Mouse (Mus musculus) liver, adult 10 weeks (tissue): ENCODE results near the gene Stat5b. TPM values are rescaled to one million over a fixed set of nuclear protein-coding genes. Genes with fewer than 3 reads are reported as not detected.

Experiments used
- polyA plus RNA-seq: library from polyadenylated mRNA; stranded (reverse); fragments of 350-450 nt; fragmentation: Illumina TruSeq; extraction: RNeasy Lipid Tissue Mini Kit (QIAGEN cat#74804); gene quantifications from one replicate; pipeline ENCODE4 v1.2.3, GENCODE M21; 2014; ENCODE audit warnings: low read depth, low replicate concordance

Stat5b gene
- 12.6 TPM for polyA plus RNA-seq

DNA sequence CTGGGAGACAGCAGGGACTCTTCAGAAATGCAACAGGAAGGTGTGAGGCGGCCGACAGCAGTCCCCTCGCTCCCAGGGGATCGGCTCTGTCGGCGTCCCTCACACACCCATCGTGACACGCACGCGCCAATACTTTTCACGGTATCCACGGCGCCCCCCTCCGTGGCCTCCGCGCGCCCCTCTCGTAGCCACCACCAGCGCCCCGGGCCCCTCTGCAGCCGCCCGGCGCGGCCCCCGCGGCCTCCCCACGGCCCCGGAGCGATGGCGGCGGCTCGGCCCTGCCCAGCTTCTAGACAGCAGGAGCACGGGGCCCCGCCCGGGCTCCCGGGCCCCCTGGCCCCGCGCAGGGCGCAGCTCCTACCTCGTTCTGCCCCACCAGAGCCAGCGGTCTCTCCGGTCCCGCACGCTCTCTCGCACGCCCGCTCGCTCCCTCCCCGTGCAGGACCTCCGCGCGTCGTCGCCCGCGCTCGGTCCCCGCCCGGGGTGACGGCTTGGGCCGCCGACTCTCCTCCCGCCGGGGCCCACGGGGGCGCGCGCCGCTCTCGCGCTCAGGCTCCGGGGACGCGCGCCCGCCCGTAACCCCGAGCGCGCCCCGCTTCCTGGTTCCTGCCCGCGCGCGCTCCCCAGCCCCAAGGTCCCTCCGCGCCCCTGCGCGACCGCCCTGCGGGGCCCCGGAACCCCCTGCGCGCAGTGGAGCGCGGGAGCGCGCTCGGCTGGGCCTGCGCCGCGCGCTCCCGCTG is at the start of gene Stat5b:
Gene Stat5b, minus strand, starts transcription at position 687 of the 740 bp plus-strand sequence.

DNA sequence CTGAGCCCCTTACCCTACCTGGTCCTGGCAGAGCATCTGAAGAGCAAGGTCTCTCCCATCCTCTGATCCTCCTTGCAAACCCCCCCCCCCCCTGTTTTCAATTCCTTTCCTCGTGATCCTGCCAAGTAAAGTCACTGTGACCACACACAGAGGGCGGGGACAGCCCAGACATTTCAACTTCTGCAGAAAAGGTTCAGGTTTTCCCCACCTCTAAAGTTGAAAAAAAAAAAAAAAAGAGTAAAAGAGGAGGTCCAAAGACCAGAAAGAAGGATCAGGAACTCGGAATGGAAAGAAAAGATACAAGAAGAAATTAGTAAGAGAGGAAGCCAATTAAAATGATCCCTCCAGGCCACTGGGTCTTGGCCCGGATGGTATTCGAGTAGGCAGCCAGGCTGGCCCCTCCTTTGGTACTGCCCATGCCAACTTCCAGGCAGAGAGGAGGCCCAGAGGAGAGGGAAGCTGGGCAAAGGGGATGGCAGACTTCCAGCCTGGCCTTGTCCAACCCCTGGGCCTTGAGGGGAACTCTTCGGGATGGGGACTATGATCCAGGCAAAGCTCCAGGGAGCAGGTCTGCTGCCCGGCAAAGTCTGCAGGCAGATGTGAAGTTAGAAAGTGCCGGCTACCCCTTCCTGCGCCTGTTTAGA is 8.5 kb upstream of the Stat5b start, which contains the start of gene Stat5a:
Gene Stat5a, plus strand, starts transcription at position 417 of the 644 bp plus-strand sequence.

DNA sequence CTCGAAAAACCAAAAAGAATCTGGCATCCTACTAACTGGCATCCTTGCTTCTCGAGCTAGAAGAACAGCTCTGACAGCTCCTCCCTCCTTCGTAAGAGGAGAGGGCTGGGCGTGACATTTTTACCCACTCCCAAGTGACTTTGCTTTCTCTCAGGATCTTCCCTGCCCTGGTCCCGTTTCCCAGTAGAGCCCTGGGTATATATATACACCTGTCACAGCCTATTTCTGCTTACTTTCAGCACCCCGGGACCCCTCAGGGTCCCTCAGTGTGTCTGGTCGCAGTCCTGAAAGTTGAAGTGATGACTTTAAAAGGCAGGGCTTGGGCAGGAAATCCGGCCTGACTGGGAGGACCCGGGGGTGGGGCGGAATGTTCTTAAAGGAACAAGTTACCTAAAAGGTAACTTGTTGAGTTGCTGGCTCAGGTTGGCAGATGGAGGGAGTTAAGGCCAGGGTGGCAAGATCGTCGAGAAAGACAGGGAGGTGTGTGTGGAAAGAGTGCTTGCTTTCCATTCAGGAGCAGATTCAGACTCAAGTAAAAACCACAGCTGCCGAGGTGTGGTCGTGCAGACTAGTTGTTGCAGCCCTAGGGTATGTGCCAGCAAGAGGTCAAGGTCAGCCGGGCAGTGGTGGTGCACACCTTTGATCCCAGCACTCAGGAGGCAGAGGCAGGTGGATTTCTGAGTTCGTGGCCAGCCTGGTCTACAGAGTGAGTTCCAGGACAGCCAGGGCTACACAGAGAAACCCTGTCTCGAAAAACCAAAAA is 79.7 kb downstream of the Stat5b start, which contains the start of gene Ghdc:
Gene Ghdc, minus strand, starts transcription at position 312 of the 763 bp plus-strand sequence.

DNA sequence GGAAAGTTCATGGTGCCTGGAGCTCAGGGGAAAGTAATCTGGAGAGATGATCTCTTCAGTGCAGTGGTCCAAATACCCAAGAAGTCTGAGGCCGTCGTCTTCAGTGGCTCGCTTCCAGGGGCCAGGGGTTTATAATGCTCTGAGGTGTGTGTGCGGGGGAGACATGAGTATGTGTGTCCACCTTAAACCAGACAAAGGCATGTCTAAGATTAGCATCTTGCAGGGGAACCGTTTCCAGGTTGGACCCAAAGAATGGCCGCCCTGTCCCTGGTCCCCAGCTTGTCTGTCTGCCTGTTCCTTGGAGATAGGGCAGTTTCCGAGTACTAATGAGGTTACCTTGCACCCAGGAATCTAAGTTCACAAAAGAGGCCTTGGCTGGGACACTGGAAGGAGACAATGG is 87.7 kb downstream of the Stat5b start, which contains the start of gene Hcrt:
Gene Hcrt, minus strand, starts transcription at position 101 of the 400 bp plus-strand sequence.

DNA sequence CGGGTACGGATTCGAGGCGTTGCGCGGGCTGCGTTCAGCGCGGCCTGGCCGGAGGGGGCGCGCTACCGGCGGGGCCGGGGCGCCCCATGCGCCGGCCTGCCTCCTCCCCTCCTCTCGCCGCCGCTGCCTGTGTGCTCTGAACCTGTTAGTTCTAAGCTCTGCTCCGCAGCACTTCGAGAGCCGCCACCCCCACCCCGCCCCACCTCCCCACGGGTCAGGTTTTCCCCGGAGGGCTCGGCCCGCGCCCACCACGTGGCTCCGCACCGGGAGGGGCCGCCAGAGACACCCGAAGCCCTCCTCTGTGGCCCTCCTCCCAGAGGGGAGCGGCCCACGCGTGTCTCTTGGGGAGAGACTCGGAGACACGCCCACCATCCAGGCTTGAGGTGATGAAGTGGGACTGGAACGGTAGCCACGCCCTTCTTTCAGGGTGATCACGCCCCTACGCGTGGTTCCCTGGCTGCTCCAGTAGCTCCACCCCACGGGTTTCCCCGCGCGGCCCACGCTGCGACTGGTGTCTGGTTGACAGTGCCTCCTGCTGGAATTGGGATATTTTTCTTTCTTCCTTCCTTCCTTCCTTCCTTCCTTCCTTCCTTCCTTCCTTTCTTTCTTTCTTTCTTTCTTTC is 90.8 kb downstream of the Stat5b start, which contains the start of gene Kcnh4:
Gene Kcnh4, minus strand, starts transcription at position 332 of the 623 bp plus-strand sequence.

DNA sequence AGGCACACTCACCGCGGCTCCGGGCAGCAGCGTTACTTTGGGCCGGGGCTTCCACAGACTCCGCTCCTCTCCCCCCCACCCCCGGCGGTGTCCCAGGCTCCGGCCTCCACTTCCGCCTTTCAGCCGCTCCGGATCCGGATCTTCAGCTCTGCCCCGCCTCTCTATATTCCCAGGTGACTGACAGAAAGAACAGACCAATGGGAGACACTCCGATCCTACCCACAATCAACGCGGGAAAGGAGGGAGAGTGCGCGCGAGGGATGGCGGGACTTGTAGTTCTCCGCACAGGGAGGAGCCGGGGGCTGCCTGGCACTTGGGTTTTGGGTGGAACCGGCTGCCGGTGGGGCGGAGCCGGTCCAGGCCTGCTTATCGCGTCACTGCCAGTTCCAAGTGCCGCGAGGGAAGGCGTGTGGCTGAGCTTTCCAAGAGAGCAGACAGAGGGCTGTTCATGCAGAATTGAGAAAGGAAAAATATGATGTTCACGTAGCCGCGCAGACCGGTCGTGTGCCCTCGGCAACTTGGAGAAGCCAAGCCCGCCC is 112.4 kb downstream of the Stat5b start, which contains the start of gene Rab5c:
Gene Rab5c, minus strand, starts transcription at position 150 of the 539 bp plus-strand sequence.

Other genes starting within 250 kb of the Stat5b start
- gene Nkiras2, start 231.5 kb downstream of the Stat5b start, polyA plus RNA-seq = 2.1 TPM
- 75.5 TPM for gene Dnajc7, start 230.6 kb downstream of the Stat5b start, polyA plus RNA-seq
- gene Zfp385c, start 158.3 kb downstream of the Stat5b start, polyA plus RNA-seq = not detected
- 4.0 TPM for gene Dhx58, start 146.5 kb downstream of the Stat5b start, polyA plus RNA-seq
- 1.1 TPM for gene Kat2a, start 138.3 kb downstream of the Stat5b start, polyA plus RNA-seq
- not detected for gene Hspb9, start 136.9 kb downstream of the Stat5b start, polyA plus RNA-seq
- gene Rab5c, start 112.5 kb downstream of the Stat5b start, polyA plus RNA-seq = 26.6 TPM
- not detected for gene Kcnh4, start 90.8 kb downstream of the Stat5b start, polyA plus RNA-seq
- not detected for gene Hcrt, start 87.8 kb downstream of the Stat5b start, polyA plus RNA-seq
- 2.0 TPM for gene Ghdc, start 79.8 kb downstream of the Stat5b start, polyA plus RNA-seq
- gene Stat5a, start 8.6 kb upstream of the Stat5b start, polyA plus RNA-seq = 3.6 TPM
- gene Stat3, start 88.8 kb upstream of the Stat5b start, polyA plus RNA-seq = 25.1 TPM
- 3.3 TPM for gene Cavin1, start 120.2 kb upstream of the Stat5b start, polyA plus RNA-seq
- 23.9 TPM for gene Atp6v0a1, start 158.7 kb upstream of the Stat5b start, polyA plus RNA-seq
- 1.4 TPM for gene Naglu, start 219.3 kb upstream of the Stat5b start, polyA plus RNA-seq
- gene Hsd17b1, start 227.7 kb upstream of the Stat5b start, polyA plus RNA-seq = not detected
- 11.6 TPM for gene Coasy, start 231.8 kb upstream of the Stat5b start, polyA plus RNA-seq
- 40.8 TPM for gene Mlx, start 236.6 kb upstream of the Stat5b start, polyA plus RNA-seq
- gene Psmc3ip, start 244.7 kb upstream of the Stat5b start, polyA plus RNA-seq = not detected